Mouse (Mus musculus): ENCODE data around the gene Acer2. TPM values are rescaled to one million over a fixed set of nuclear protein-coding genes. Genes with fewer than 3 reads are reported as not detected.
A peak's percentile ranks its signal among the peaks of the same experiment; 100 is the strongest.

Acer2 gene
- total RNA-seq, 1 experiment = 8.3 TPM

DNA sequence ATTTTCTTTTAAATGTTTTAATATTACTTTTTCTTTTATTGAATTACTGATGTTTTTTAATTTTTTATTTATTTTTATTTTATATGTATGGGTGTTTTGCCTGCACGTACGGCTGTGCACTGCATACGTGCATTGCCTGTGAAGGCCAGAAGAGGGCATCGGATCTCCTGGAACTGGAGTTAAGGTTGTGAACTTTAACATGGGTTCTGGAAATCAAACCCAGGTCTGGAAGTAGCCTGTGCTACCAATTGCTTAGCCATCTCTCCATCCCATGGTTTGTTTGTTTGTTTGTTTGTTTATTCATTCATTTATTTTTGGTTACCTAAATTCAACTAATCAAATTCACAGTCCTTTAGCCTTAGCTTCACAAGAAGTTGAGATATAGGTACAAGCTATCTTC is 10.7 kb downstream of the Acer2 start:
- Histone ChIP-seq H3K36me3 (ENCODE audit: control insufficient read depth, insufficient read depth, low read length, poor library complexity, severe bottlenecking) (no peaks in the 10 kb centered on the region), H3K9me3 (ENCODE audit: control insufficient read depth, insufficient read depth, low read depth, low read length) (no peaks in the 10 kb centered on the region), H3K27ac (ENCODE audit: insufficient read depth, low read depth, low read length, poor library complexity, severe bottlenecking) (no peak overlapping the region), H3K9ac (ENCODE audit: insufficient read depth, low read depth, low read length, poor library complexity, severe bottlenecking) (no peak overlapping the region), H3K4me1 (ENCODE audit: control insufficient read depth in 2 of 2, insufficient read depth in 2 of 2, low read length in 2 of 2, poor library complexity in 1 of 2) (peaks cover 0 to 6% of the 10 kb centered on the region in 2 experiments; a peak in 1 of 4 replicates), H3K4me3 (ENCODE audit: insufficient read depth in 1 of 2, low read depth in 1 of 2, low read length in 2 of 2, poor library complexity in 1 of 2, severe bottlenecking in 1 of 2) (no peak overlapping the region)
- no peak for DNase-seq (ENCODE audit: low read depth, low spot score)
- in situ Hi-C loops (cut with MboI; ENCODE audit: low sequenced_read_pairs in 2 of 2, unreplicated experiment in 2 of 2) = no loop called here
- no peak for TF ChIP-seq MAFK (IDR thresholded peaks at IDR 0.05; ENCODE audit: insufficient read depth, low read depth, low read length)
- TF ChIP-seq CHD2 (IDR thresholded peaks at IDR 0.05; ENCODE audit: low read depth, low read length) = no peak

DNA sequence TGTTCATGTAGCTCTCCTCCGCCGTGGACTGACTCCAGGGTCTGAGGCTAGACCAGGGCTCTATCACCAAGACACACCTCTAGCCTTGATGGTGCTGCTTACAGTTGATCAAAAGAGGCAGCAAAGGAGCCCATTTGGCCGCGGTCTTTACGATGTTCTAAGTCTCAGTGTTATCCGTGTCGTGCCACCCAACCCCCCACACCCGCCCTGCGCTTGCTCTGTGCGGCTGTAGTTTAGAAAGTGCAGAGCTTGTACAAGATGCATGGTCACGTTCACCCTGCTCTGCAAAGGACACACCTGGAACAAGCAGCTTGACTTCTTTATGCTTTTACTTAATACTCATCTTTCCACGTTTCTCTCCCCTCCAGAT is 11.6 kb downstream of the Acer2 start:
- Histone ChIP-seq H3K9me3 (ENCODE audit: control insufficient read depth, insufficient read depth, low read depth, low read length) (no peaks in the 10 kb centered on the region), H3K9ac (ENCODE audit: insufficient read depth, low read depth, low read length, poor library complexity, severe bottlenecking) (peak overlapping the region; percentile 49), H3K4me3 (ENCODE audit: insufficient read depth in 1 of 2, low read depth in 1 of 2, low read length in 2 of 2, poor library complexity in 1 of 2, severe bottlenecking in 1 of 2) (peak overlapping the region; percentile 19 to 42), H3K27ac (ENCODE audit: insufficient read depth, low read depth, low read length, poor library complexity, severe bottlenecking) (no peak overlapping the region), H3K4me1 (ENCODE audit: control insufficient read depth in 2 of 2, insufficient read depth in 2 of 2, low read length in 2 of 2, poor library complexity in 1 of 2) (peaks cover 0 to 6% of the 10 kb centered on the region in 2 experiments; a peak in 1 of 4 replicates), H3K36me3 (ENCODE audit: control insufficient read depth, insufficient read depth, low read length, poor library complexity, severe bottlenecking) (no peaks in the 10 kb centered on the region)
- no peak for TF ChIP-seq ZC3H11A (IDR thresholded peaks at IDR 0.05; ENCODE audit: borderline replicate concordance, low read depth, low read length)
- in situ Hi-C loops (cut with MboI; ENCODE audit: low sequenced_read_pairs in 2 of 2, unreplicated experiment in 2 of 2) = no loop called here
- DNase-seq (ENCODE audit: low read depth, low spot score) = no peak

DNA sequence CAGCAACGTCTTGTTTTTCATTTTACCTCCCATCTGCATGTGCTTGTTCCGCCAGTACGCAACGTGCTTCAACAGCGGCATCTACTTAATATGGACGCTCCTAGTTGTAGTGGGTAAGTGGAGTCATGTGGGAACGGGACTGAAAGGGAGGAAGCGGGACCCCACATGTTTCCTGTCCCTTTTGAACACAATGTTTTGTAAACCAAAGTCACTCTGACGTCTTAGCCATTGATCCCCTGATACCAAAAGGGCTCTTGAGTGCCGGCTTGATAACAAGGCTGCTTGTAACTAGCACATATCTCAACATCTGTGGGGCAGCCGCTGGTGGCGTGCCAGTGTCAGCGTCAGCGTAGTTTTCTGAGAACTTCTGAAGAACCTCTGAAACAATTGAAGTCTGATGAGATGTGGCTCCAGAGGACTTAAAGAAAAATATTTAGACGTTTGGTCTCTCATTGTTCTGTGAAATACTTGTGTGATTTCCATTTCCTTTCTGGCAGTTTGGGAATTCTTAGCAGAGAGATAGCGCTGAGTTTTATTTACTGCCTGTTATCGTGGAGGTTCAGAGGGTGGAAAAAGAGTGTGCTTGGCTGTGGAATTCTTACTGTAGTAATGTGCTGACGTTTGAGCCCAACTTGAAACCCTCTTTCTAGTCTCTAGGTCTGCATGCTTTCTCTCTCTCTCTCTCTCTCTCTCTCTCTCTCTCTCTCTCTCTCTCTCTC is 12.1 kb downstream of the Acer2 start:
- in situ Hi-C loops (cut with MboI; ENCODE audit: low sequenced_read_pairs in 2 of 2, unreplicated experiment in 2 of 2) = no loop called here
- Histone ChIP-seq H3K9ac (ENCODE audit: insufficient read depth, low read depth, low read length, poor library complexity, severe bottlenecking) (peak overlapping the region; percentile 49), H3K4me3 (ENCODE audit: insufficient read depth in 1 of 2, low read depth in 1 of 2, low read length in 2 of 2, poor library complexity in 1 of 2, severe bottlenecking in 1 of 2) (peak overlapping the region; percentile 19 to 42), H3K4me1 (ENCODE audit: control insufficient read depth in 2 of 2, insufficient read depth in 2 of 2, low read length in 2 of 2, poor library complexity in 1 of 2) (peaks cover 0 to 6% of the 10 kb centered on the region in 2 experiments; a peak in 1 of 4 replicates), H3K9me3 (ENCODE audit: control insufficient read depth, insufficient read depth, low read depth, low read length) (no peaks in the 10 kb centered on the region), H3K36me3 (ENCODE audit: control insufficient read depth, insufficient read depth, low read length, poor library complexity, severe bottlenecking) (no peaks in the 10 kb centered on the region), H3K27ac (ENCODE audit: insufficient read depth, low read depth, low read length, poor library complexity, severe bottlenecking) (no peak overlapping the region)
- no peak for DNase-seq (ENCODE audit: low read depth, low spot score)
- TF ChIP-seq MAFK (IDR thresholded peaks at IDR 0.05; ENCODE audit: insufficient read depth, low read depth, low read length) (no peak), ZNF384 (IDR thresholded peaks at IDR 0.05; ENCODE audit: low read depth, low read length) (no peak), HCFC1 (IDR thresholded peaks at IDR 0.05; ENCODE audit: borderline replicate concordance, insufficient read depth, low read length) (no peak), ZC3H11A (IDR thresholded peaks at IDR 0.05; ENCODE audit: borderline replicate concordance, low read depth, low read length) (no peak), CHD2 (IDR thresholded peaks at IDR 0.05; ENCODE audit: low read depth, low read length) (no peak)

DNA sequence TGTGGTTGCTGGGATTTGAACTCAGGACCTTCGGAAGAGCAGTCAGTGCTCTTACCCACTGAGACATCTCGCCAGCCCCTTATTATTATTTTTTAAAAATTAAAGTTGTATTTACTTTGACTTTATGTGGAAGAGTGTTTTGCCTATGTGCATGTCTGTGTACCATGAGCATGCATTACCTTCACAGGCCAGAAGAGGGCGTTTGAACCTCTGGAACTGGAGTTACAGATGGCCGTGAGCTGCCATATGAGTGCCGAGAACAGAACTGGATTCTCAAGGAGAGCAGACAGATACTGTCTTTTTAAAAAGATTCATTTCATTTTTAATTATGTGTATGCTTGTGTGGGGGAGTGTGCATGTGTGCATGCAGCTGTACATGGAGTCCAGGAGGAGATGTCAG is 13.7 kb downstream of the Acer2 start:
- DNase-seq (ENCODE audit: low read depth, low spot score) = peak; percentile 62
- no peaks in the 10 kb centered on the region for H3K36me3 ChIP-seq (ENCODE audit: control insufficient read depth, insufficient read depth, low read length, poor library complexity, severe bottlenecking)
- TF ChIP-seq ZC3H11A (IDR thresholded peaks at IDR 0.05; ENCODE audit: borderline replicate concordance, low read depth, low read length) (peak; percentile 5; the same call in 1 of the 2 replicates), CHD2 (IDR thresholded peaks at IDR 0.05; ENCODE audit: low read depth, low read length) (no peak)
- peaks cover 0 to 6% of the 10 kb centered on the region in 2 experiments; a peak in 1 of 4 replicates for H3K4me1 ChIP-seq (ENCODE audit: control insufficient read depth in 2 of 2, insufficient read depth in 2 of 2, low read length in 2 of 2, poor library complexity in 1 of 2)
- H3K9me3 ChIP-seq (ENCODE audit: control insufficient read depth, insufficient read depth, low read depth, low read length) = no peaks in the 10 kb centered on the region
- in situ Hi-C loops (cut with MboI; ENCODE audit: low sequenced_read_pairs in 2 of 2, unreplicated experiment in 2 of 2) = no loop called here
- H3K27ac ChIP-seq (ENCODE audit: insufficient read depth, low read depth, low read length, poor library complexity, severe bottlenecking) = no peak overlapping the region
- H3K4me3 ChIP-seq (ENCODE audit: insufficient read depth in 1 of 2, low read depth in 1 of 2, low read length in 2 of 2, poor library complexity in 1 of 2, severe bottlenecking in 1 of 2) = no peak overlapping the region
- peak overlapping the region; percentile 20; the same call in 1 of the 2 replicates for H3K9ac ChIP-seq (ENCODE audit: insufficient read depth, low read depth, low read length, poor library complexity, severe bottlenecking)

DNA sequence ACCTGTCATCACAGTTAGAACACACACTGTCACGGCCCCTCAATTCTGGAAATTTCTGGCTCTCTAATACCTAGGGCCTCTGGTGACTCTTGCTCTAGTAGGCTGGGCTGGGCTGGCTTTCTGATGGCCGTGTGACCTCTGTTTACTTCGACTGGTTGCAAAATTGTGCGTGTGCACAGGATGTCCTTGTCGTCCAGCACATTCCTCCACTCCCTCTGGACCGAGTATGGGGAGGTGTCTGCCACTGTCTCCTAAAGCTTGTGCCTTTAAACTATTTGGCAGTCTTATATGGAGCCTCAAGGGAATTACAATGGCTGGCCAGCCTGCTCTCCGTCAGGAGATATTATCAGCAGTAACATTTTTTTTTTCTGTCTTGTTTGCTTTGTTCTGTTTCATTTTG is 23.2 kb downstream of the Acer2 start:
- in situ Hi-C loops (cut with MboI; ENCODE audit: low sequenced_read_pairs in 2 of 2, unreplicated experiment in 2 of 2) = no loop called here
- no peaks in the 10 kb centered on the region for H3K9me3 ChIP-seq (ENCODE audit: control insufficient read depth, insufficient read depth, low read depth, low read length)
- no peak for DNase-seq (ENCODE audit: low read depth, low spot score)
- no peak overlapping the region for H3K4me3 ChIP-seq (ENCODE audit: insufficient read depth in 1 of 2, low read depth in 1 of 2, low read length in 2 of 2, poor library complexity in 1 of 2, severe bottlenecking in 1 of 2)
- no peaks in the 10 kb centered on the region for H3K36me3 ChIP-seq (ENCODE audit: control insufficient read depth, insufficient read depth, low read length, poor library complexity, severe bottlenecking)
- H3K4me1 ChIP-seq (ENCODE audit: control insufficient read depth in 2 of 2, insufficient read depth in 2 of 2, low read length in 2 of 2, poor library complexity in 1 of 2) = no peaks in the 10 kb centered on the region
- H3K27ac ChIP-seq (ENCODE audit: insufficient read depth, low read depth, low read length, poor library complexity, severe bottlenecking) = no peak overlapping the region
- no peak for TF ChIP-seq CHD2 (IDR thresholded peaks at IDR 0.05; ENCODE audit: low read depth, low read length)
- no peak for TF ChIP-seq ZC3H11A (IDR thresholded peaks at IDR 0.05; ENCODE audit: borderline replicate concordance, low read depth, low read length)
- TF ChIP-seq MAFK (IDR thresholded peaks at IDR 0.05; ENCODE audit: insufficient read depth, low read depth, low read length) = no peak
- TF ChIP-seq ZNF384 (IDR thresholded peaks at IDR 0.05; ENCODE audit: low read depth, low read length) = no peak
- TF ChIP-seq HCFC1 (IDR thresholded peaks at IDR 0.05; ENCODE audit: borderline replicate concordance, insufficient read depth, low read length) = no peak
- H3K9ac ChIP-seq (ENCODE audit: insufficient read depth, low read depth, low read length, poor library complexity, severe bottlenecking) = no peak overlapping the region
